Mouse (Mus musculus) erythroblast, embryonic 14.5 days (primary cell): Measurements from ENCODE around the gene Emb. TPM values are rescaled to one million over a fixed set of nuclear protein-coding genes. Genes with fewer than 3 reads are reported as not detected.

Experiments
- H3K27me3 ChIP-seq: 2 replicates; pipeline ENCODE4 v1.6.1; 2012; ENCODE audit warnings: inconsistent platforms; ENCODE audit not compliant: control insufficient read depth
- H3K36me3 ChIP-seq: 2 replicates; pipeline ENCODE4 v1.6.1; 2012; ENCODE audit warnings: mild to moderate bottlenecking, inconsistent platforms; ENCODE audit not compliant: control insufficient read depth
- H3K4me1 ChIP-seq: 2 replicates; pipeline ENCODE4 v1.6.1; 2012; ENCODE audit warnings: inconsistent platforms; ENCODE audit not compliant: control insufficient read depth
- H3K4me3 ChIP-seq: replicated peaks from 2 replicates; pipeline ENCODE3; 2012; ENCODE audit warnings: moderate library complexity, mild to moderate bottlenecking, inconsistent platforms
- H3K9me3 ChIP-seq: 2 replicates; pipeline ENCODE4 v1.6.1; 2012; ENCODE audit warnings: low read length, inconsistent platforms, mixed read lengths; ENCODE audit not compliant: control insufficient read depth
- GATA1 ChIP-seq: IDR thresholded peaks from 2 replicates; pipeline ENCODE4 v1.6.1; 2012; ENCODE audit warnings: low read length, inconsistent platforms, mixed read lengths
- TAL1 ChIP-seq: IDR thresholded peaks from 3 replicates; pipeline ENCODE4 v1.6.1; 2012; ENCODE audit warnings: low read length, inconsistent platforms, mixed read lengths
- polyA plus RNA-seq: library from polyadenylated mRNA; stranded (reverse); fragments of >175 nt; gene quantifications from 2 replicates; pipeline ENCODE4 v1.2.3, GENCODE M21; 2012

Emb gene
- polyA plus RNA-seq, 1 experiment: 3.6 TPM

DNA sequence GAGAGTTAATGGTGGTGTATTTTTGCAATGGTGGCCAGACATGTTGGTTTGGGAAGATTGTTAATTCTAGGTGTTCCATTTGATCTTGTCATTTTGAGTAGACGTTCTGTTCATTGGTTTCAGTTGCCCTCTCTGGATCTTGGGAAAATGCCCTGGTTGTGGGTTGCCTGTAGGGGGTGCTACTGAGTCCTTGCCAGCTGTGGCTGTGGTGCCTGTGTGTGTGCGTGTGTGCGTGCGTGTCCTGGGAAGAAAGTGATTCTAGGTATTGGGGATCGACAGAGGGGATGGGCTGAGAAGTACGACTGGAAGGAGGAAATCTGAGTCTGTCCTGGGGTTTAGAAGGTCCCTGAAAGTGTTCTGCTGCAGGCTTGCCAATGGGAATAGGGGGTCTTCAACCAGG, 79.1 kb downstream of the Emb start:
- H3K4me1 ChIP-seq: peaks cover 11% of the 10 kb centered on the region
- no peaks in the 10 kb centered on the region for H3K9me3 ChIP-seq
- no peaks in the 10 kb centered on the region for H3K27me3 ChIP-seq
- TF ChIP-seq TAL1: no peak
- TF ChIP-seq GATA1: no peak
- no peaks in the 10 kb centered on the region for H3K36me3 ChIP-seq
- no peak overlapping the region for H3K4me3 ChIP-seq

DNA sequence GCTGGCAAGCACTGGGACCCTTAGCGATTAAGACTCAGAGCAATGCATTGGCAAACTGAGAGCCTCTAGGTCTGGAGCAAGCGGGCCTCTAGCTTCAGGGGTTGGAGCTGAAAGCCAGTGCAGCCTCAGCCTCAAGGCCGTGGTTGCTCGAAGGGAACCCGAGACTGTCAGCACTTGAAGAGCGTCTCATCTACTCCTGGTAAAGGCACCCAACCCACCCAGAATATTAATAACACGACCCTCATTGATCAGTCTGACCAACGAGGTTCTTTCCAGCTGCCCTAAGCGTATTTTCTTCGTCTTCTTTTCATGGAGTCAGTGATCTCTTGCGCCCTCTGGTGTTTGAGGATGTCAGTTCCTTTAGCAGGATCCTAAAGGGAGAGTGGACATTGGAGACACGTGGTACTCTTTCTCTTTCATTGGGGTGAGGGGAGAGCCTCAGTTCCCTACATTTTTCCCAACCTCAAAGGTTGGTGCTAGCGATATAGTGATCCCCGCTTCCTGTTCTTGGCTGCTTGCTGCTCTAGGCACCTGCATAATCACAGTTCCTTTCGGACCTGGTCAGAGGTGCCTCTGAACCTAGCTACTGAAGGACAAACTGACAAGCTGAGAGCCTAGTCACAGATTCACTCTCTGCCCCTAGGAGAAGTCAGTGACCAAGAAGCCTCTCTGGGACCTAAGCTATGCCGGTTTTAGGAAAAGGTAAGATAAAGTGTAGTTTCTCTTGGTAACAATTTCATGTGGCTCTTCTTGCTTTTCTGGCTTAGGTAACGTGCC, 81.3 kb downstream of the Emb start:
- TF ChIP-seq TAL1 (no peak), GATA1 (no peak)
- Histone ChIP-seq H3K27me3 (no peaks in the 10 kb centered on the region), H3K9me3 (no peaks in the 10 kb centered on the region), H3K4me3 (no peak overlapping the region), H3K36me3 (no peaks in the 10 kb centered on the region), H3K4me1 (peaks cover 4% of the 10 kb centered on the region)

DNA sequence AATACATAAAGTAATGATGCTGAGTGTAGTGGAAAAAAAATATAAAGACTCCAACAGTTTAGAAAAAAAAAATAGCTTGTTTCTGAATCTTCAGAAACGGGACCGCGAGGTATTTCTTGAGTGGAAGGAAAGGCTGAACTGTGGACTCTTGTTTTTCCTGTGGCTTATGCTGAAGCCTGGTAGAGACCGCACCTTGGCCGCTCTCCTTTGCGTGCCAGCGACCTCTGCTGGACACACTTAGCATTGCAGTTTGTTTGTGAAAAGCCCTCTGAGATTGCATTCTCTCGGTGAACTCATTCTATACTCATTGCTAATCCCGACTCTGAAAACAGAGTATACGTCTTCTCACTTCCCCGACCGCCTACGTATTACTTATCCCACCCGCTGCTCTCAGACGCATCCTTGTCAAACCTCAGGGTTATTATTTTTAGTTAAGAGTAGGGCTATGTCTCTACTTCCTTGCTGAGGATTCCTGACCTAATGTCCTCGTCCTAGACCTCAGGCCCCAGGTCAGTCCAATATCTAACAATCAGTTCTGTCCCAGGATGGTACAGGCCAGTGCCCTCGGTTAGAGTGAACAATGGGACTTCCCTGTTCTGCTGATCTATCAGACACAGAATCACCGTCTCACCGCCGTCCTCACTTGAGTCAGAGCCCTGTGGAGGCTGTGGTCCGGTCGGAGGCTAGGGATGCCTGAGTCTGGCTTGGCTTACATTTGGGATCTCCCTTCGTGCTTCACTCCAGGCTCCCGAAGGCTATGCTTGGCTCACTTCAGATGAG, 103.3 kb downstream of the Emb start:
- Histone ChIP-seq H3K36me3 (no peaks in the 10 kb centered on the region), H3K27me3 (no peaks in the 10 kb centered on the region), H3K4me3 (no peak overlapping the region), H3K9me3 (no peaks in the 10 kb centered on the region), H3K4me1 (no peaks in the 10 kb centered on the region)
- TF ChIP-seq GATA1: no peak
- no peak for TF ChIP-seq TAL1

Other genes with a start within 250 kb of the Emb start
- 0.02 TPM in 1 of 2 replicates, not detected in the other for gene Parp8, start 183.0 kb upstream of the Emb start, polyA plus RNA-seq
- gene Gm17509, start 12.5 kb downstream of the Emb start, polyA plus RNA-seq: not detected in 2 replicates